Mouse (Mus musculus) thymus, adult 2 months (tissue): ENCODE results near the gene Dnajc16. TPM values are rescaled to one million over a fixed set of nuclear protein-coding genes. Genes with fewer than 3 reads are reported as not detected.

Experiments
- DNase-seq: peaks from one replicate; pipeline ENCODE4 v3.0.0; 2021
- H3K27ac ChIP-seq: fragments of 200-500 bp; 2 replicates; pipeline ENCODE4 v1.5.1; 2012; ENCODE audit warnings: low read length, control low read depth; ENCODE audit not compliant: control insufficient read depth, insufficient read depth
- H3K27me3 ChIP-seq: fragments of 200-500 bp; 2 replicates; pipeline ENCODE4 v1.6.1; 2012; ENCODE audit warnings: mild to moderate bottlenecking, low read length, moderate library complexity, mixed read lengths; ENCODE audit not compliant: control insufficient read depth, insufficient read depth
- H3K36me3 ChIP-seq: fragments of 200-500 bp; 2 replicates; pipeline ENCODE4 v1.6.1; 2012; ENCODE audit warnings: mild to moderate bottlenecking, low read length, moderate library complexity; ENCODE audit not compliant: control insufficient read depth, insufficient read depth
- H3K4me1 ChIP-seq: fragments of 200-500 bp; replicated peaks from 2 replicates; pipeline ENCODE4 v1.6.1; 2012; ENCODE audit warnings: low read length; ENCODE audit not compliant: control insufficient read depth, insufficient read depth
- H3K4me3 ChIP-seq: fragments of 200-500 bp; 2 replicates; pipeline ENCODE4 v1.5.1; 2012; ENCODE audit warnings: mild to moderate bottlenecking, low read length, control low read depth, moderate library complexity; ENCODE audit not compliant: control insufficient read depth, insufficient read depth
- CTCF ChIP-seq: fragments of 200-500 bp; IDR thresholded peaks from 2 replicates; pipeline ENCODE4 v1.5.1; 2012; ENCODE audit warnings: mild to moderate bottlenecking, control low read depth, low read length, moderate library complexity, borderline replicate concordance; ENCODE audit not compliant: control insufficient read depth, poor library complexity, insufficient read depth; ENCODE audit errors: extremely low read depth
- POLR2A ChIP-seq: fragments of 200-500 bp; IDR thresholded peaks from 2 replicates; pipeline ENCODE4 v1.6.1; 2012; ENCODE audit warnings: mild to moderate bottlenecking, low read length, control low read depth, moderate library complexity; ENCODE audit not compliant: control insufficient read depth, poor library complexity, insufficient read depth; ENCODE audit errors: extremely low read depth
- WGBS: fragments of 180-500 bp; shearing (Covaris S2); methylation state at CpG from one replicate; pipeline ENCODE4 v1.1.7; 2018; 5-methylcytosine and 5-hydroxymethylcytosine counted together
- polyA plus RNA-seq: library from polyadenylated mRNA; depleted of rRNA; stranded (reverse); fragments of >200 nt; gene quantifications from 2 replicates; pipeline ENCODE4 v1.2.3, GENCODE M21; 2012

The Dnajc16 gene
- polyA plus RNA-seq, 1 experiment, result 11.9 TPM

- Histone ChIP-seq H3K4me3 (no peak overlapping the region), H3K36me3 (no peaks in the 10 kb centered on the region), H3K27me3 (no peaks in the 10 kb centered on the region), H3K4me1 (no peaks in the 10 kb centered on the region), H3K27ac (no peak overlapping the region)
- no peak for TF ChIP-seq POLR2A
- no peak for TF ChIP-seq CTCF
- WGBS, result 64% methylated on average over 14 of the region's 14 CpGs
- DNase-seq, result no peak
Measured at GRCm38 (mm10) chr4:141816776-141817655, 26.3 kb upstream of the Dnajc16 start.

DNA sequence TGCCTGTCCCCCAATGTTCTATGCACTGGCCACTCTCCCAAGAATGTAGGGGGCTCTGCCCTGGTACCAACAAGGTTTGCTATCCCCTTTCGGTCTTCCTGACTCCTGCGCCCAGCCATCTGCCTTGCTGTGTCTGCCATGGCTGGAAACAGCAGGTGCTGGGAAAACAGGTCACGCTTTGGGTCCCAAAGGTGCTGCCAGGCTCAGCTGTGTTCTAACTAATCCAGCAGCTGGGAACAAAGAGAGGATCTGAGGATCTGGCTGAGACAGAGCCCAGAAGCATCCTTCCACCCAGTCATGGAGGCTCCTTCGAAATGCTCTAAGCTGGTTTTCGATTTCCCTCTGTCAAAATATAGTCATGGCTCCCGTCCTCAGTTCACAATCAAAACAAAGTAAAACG, 25.5 kb upstream of the Dnajc16 start:
- WGBS, result 94% methylated on average over 7 of the region's 7 CpGs
- no peaks in the 10 kb centered on the region for H3K27me3 ChIP-seq
- no peak for DNase-seq

GRCm38 (mm10) chr4:141811375-141811774, 20.6 kb upstream of the Dnajc16 start:
- TF ChIP-seq CTCF (no peak), POLR2A (no peak)
- no peak overlapping the region for H3K27ac ChIP-seq
- WGBS, result 99% methylated on average over 7 of the region's 7 CpGs
- H3K27me3 ChIP-seq, result no peaks in the 10 kb centered on the region
- DNase-seq, result no peak
- no peaks in the 10 kb centered on the region for H3K4me1 ChIP-seq
- no peaks in the 10 kb centered on the region for H3K36me3 ChIP-seq
- H3K4me3 ChIP-seq, result no peak overlapping the region

More for the DNA sequence above, 25.5 kb upstream of the Dnajc16 start:
- TF ChIP-seq CTCF (no peak), POLR2A (no peak)
- H3K36me3 ChIP-seq, result no peaks in the 10 kb centered on the region
- H3K27ac ChIP-seq, result no peak overlapping the region
- H3K4me1 ChIP-seq, result no peaks in the 10 kb centered on the region
- H3K4me3 ChIP-seq, result no peak overlapping the region

DNA sequence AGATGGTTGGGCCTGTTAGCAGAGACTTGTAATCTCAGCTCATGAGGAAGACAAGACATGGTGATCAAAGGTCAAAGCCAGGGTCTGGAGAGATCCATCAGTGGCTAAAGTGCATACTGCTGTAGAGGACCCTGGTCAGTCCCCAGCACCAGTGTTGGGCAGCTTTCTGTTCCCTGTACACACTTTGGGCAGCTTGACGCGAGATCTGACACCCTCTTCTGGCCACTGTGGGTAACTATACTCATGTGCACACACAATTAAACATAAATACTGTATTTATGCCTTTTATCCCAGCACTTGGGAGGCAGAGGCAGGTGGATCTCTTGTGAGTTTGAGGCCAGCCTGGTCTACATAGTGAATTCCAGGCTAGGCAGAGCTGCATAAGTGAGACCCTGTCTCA, 20.2 kb upstream of the Dnajc16 start:
- no peak for TF ChIP-seq CTCF
- no peak for TF ChIP-seq POLR2A
- 100% methylated on average over 2 of the region's 2 CpGs for WGBS
- H3K36me3 ChIP-seq, result no peaks in the 10 kb centered on the region

DNA sequence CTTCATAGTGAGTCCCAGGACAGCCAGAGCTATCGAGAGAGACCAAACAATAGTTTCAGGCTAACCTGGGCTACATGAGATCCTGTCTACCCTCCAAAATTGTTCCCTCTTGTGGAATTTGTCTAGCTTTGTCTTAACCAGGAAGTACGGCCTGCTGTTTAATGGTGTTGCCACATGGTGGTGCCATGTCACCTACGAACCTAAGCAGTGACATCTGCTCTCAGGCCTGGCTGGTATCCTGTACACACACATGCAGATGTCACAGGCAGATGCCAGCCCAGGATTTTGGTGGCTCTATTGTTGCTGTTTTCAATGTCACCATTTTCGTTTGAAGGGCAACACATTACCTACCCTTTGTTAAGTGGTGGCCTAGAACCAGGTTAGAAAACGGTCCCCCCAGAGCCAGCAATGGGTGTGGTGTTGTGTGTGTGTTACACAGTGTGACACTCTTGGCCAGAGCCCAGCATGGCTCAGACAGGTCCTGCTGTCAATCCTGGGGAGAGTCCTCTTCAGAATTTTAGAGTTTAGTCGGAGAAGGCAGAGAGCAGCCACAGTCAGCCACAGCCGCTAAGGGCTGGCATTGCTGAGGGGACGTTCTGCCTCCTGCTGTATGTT, 19.2 kb upstream of the Dnajc16 start:
- Histone ChIP-seq H3K27me3 (no peaks in the 10 kb centered on the region), H3K4me3 (no peak overlapping the region), H3K27ac (no peak overlapping the region), H3K36me3 (no peaks in the 10 kb centered on the region), H3K4me1 (no peaks in the 10 kb centered on the region)
- no peak for DNase-seq
- WGBS, result 76% methylated on average over 8 of the region's 8 CpGs
- no peak for TF ChIP-seq CTCF
- no peak for TF ChIP-seq POLR2A

More for the DNA sequence above, 20.2 kb upstream of the Dnajc16 start:
- Histone ChIP-seq H3K4me1 (no peaks in the 10 kb centered on the region), H3K4me3 (no peak overlapping the region), H3K27me3 (no peaks in the 10 kb centered on the region), H3K27ac (no peak overlapping the region)
- DNase-seq, result no peak

DNA sequence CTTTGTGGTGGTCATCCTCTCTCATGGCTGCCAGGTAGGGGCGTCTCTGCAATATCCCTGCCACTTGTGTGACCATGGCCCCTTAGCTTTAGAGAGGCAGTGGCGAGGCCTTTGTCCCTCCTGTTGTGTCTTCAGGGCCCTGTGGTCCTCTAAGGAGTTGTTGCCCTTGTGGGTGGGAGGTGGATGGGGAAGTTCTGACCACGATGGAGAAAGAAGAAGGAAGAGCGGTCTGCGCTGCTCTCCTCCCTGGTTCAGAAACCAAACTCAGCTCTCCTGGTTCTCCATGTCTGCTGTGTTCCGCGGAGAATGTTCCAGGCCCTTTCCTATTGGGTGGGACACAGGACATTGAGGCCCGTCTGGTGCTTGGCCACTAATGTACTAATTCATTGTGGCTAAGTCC, 15.2 kb upstream of the Dnajc16 start:
- no peak for DNase-seq
- 86% methylated on average over 8 of the region's 8 CpGs for WGBS
- no peaks in the 10 kb centered on the region for H3K27me3 ChIP-seq
- TF ChIP-seq CTCF (no peak), POLR2A (no peak)
- H3K27ac ChIP-seq, result no peak overlapping the region
- H3K36me3 ChIP-seq, result no peaks in the 10 kb centered on the region
- H3K4me3 ChIP-seq, result no peak overlapping the region
- H3K4me1 ChIP-seq, result no peaks in the 10 kb centered on the region
